Mouse (Mus musculus) hematopoietic stem cell, adult 5-6 weeks (primary cell): ENCODE data around the gene Tekt1. TPM values are rescaled to one million over a fixed set of nuclear protein-coding genes. Genes with fewer than 3 reads are reported as not detected.
A peak's percentile ranks its signal among the peaks of the same experiment; 100 is the strongest.
"Not testable (repeated sequence)": the region's sequence is repeated elsewhere in the genome, so short reads cannot be mapped to it uniquely, and the experiment has no call there.

ENCODE experiments used
- ATAC-seq, 2 experiments: fragments of 125-278 bp in 1 of 2; replicated peaks in 1 of 2; 2 replicates each; pipeline ENCODE4 v1.8.0; 2016 to 2017; ENCODE audit warnings: inconsistent platforms in 2 of 2, mild to moderate bottlenecking in 2 of 2, moderate number of reproducible peaks in 2 of 2, low read depth in 1 of 2, moderate TSS enrichment in 1 of 2; ENCODE audit not compliant: low FRiP score in 2 of 2, poor library complexity in 2 of 2, severe bottlenecking in 2 of 2, insufficient read depth in 1 of 2, low TSS enrichment in 1 of 2
- total RNA-seq: library from RNA; stranded (forward); fragments of 172-1452, 232-1000 nt; gene quantifications from 2 replicates; pipeline ENCODE4 v1.2.3, GENCODE M21; 2017

Gene Tekt1
- total RNA-seq, 1 experiment from 2014 or later, result not detected

DNA sequence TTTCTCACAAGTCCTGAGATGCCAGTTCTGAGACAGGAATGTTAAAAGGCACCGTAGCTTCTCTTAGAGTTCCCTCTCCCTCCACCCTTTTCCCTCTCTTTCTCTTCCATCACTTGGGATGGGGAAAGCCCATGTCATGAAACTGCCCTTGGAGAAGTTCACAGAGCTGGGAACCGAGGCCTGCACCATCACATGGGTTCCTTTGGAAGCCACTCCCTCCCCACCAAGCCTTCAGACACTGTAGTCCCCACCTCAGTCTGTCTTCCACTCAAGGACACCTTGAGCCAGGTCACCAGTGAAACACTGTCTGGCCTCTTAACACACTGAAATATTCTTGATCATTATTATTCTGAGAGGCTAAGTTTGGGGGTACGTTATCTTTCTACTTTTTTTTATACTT, 9.1 kb downstream of the Tekt1 start:
- no peak for ATAC-seq

GRCm38 (mm10) chr11:72352272-72352671, 10.0 kb downstream of the Tekt1 start:
- no peak for ATAC-seq

DNA sequence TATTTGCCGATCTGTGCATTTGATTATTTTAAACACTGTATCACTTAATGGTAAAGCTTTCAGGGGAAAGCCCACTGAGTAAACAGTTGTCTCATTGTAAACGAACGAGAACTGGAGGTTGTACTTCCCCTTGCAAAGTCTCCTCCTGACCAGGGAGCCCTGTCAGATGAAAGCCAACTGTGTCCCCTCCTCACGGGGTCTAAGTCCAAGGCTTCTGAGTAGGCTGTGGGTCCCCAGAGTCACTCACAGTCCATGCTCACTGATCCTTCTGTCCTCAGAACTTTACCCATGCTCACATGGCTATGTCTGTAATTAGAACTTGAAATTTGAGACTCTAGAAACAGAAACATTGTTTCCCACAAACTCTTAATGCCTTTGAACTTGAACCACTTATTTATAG, 12.6 kb downstream of the Tekt1 start:
- no peak for ATAC-seq

- ATAC-seq, result no peak
Observed at GRCm38 (mm10) chr11:72349016-72349415, 13.2 kb downstream of the Tekt1 start.

DNA sequence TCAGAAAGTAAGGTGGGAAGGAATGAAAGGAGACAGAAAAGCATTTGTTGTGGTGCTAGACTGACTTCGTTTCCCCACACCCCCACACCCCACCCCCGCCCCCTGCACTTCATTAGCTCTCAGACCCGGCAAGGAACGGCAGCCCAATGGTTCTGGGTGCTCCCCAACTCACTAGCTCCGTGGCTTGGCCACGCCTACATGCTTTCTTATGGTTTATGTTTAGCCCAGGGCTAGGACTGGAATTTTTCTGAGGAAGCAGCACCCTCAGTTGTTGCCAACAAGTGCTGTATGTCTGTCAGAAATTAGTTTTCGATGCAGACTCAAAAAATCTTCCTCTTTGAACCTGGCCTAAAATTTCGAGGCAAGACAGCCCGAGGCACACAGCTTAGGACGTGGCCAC, 13.7 kb downstream of the Tekt1 start:
- no peak for ATAC-seq

GRCm38 (mm10) chr11:72344486-72344885, 17.8 kb downstream of the Tekt1 start:
- ATAC-seq, result no peak

DNA sequence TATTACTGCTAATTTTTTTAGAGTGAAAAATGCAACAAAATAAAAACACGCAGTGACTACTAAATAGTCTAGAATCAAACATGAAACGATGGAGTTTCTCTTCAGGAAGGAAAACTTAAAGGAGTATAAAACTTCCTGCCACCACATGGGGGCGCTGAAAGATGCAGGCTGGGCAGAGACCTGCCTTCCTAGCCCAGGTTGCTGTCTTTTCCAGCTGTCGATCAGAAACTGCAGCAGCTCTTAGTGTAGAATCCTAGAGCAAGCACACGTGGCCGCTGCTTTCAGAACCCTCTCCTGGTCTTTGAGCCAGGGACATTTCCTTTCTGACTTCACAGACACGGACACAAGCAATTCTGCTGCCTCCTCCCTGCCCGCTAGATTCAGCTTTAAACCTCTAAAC, 18.3 kb downstream of the Tekt1 start:
- no peak for ATAC-seq

DNA sequence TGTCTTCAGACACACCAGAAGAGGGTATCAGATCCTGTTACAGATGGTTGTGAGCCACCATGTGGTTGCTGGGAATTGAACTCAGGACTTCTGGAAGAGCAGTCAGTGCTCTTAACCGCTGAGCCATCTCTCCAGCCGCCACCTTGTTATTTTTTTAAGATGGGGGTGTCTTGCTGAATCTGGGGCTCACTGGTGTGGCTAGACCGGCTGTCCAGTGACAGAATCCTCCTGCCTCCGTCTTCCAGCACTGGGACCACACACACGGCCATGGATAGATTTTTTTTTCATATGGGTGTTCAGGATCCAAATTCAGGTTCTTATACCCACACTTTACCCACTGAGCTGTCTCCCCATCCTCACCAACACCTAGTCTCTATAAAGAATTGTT, 19.0 kb downstream of the Tekt1 start:
- not testable (repeated sequence) for ATAC-seq

DNA sequence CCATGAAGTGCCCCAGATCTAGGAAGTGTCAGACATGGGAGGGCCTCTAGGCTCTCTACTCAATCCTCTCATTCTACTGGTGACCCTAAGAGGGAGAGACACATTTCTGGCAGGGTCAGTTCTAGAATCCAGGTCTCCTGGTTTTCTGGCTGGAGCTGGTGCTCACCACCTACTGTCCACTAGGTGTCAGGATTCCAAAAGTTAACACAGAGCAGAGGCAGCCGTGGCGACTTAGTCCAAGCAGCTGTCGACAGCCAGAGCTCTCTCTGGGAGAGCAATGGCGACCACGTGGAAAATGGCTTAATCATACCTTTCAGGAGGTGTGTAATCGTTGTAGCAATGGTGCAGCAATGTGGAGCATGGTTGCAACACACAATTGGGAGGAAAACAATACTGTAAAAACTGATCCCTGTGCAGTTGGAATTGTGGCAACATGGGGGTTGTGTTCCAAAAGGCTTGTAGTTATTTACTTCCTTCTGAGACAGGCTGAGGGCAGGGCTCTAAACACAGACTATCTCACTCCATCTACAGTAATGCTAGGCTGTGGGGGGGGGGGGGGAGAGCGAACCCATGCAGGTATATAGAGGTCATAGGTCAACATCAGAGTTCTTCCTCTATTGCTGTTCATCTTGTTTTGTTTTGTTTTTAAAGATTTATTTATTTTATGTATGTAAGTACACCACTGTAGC, 19.5 kb downstream of the Tekt1 start:
- ATAC-seq, result peak; percentile 78 to 86; a peak in 3 of 4 replicates

GRCm38 (mm10) chr11:72339716-72340115, 22.5 kb downstream of the Tekt1 start:
- ATAC-seq, result no peak

- ATAC-seq, result no peak
Observed at GRCm38 (mm10) chr11:72338437-72338871, 23.8 kb downstream of the Tekt1 start.

DNA sequence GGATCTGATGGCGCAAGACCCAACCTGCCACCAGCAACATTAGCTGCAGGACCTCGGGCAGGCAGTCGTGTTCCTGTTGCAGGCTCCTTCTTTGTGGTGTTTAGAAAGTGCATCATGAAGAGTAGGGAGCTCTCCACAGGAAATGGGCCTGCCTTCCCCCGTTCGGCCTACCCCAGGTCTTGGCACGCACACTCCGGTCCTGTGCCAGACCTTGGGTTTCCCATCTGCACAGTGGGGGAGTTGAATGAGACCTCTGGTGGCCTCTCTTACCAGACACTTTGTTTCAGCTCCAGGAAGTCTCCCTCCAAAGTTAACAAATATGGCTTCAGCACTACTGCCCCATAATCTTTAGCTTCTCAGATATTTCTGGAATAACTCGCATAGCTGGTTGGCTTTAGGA, 25.5 kb downstream of the Tekt1 start:
- ATAC-seq, result no peak

- no peak for ATAC-seq
Observed at GRCm38 (mm10) chr11:72334653-72335052, 27.6 kb downstream of the Tekt1 start.

DNA sequence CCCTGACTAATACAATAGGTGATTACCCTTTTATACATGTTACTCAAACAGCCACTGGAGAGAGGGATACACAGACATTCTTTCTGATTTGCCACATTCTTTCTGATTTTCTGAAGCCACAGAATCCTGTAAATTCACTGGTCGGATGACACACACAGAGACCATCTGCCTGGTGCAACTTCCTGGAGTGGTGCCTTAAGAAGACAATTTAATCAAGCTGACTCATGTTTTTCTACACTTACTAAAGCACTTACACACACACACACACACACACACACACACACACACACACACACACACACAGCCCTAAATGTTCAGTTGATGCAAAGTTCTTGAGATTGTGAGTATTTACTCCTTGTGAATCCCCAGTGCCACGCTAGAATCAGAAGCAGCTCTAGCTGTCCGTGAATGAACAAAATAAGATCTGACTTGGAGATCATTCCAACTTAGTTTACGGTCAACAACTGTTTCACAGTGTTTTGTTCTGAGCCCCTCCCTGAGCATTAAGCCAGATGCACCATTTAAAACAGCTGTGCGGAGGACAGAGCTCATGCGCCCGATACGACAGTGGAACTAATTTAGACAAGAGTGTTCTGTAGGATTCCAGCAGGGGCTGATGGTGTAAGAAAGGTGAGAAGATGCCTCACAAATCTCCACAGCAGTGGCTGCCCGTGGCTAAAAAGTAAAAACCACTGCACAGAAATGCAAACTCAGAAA, 29.1 kb downstream of the Tekt1 start:
- no peak for ATAC-seq

DNA sequence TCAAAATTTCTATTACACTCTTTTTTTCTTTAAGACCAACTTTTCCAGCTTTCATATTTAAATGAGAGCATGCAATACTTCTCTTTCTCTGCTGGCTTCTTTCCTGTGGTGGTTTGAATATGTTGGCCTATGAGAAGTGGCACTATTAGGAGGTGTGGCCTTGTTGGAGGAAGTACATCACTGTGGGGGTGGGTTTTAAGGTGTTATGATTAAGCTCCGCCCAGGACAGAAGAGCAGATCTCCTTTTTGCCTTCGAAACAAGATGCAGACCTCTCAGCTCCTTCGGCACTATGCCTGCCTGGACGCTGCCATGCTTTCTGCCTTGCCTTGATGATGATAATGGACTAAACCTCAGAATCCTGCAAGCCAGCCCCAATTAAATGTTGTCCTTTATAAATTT, 36.5 kb downstream of the Tekt1 start:
- ATAC-seq, result no peak

DNA sequence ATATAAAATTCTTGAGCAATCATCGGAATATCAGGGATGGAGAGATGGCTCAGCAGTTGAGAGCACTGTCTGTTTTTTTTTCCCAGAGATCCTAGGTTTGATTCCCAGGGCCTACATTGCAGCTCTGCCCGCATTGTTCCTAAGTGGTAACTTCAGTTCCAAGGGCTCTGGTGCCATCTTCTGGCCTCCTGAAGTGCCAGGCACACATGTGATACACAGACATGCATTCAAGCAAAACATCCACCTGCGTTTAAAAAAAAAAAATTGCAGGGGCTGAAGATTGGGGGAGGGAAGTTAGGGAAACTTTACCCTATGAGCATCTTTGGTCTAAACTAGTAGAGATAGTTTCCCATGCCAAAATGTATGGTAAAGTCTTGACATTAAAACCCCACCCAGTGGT, 37.8 kb downstream of the Tekt1 start:
- ATAC-seq, result no peak

DNA sequence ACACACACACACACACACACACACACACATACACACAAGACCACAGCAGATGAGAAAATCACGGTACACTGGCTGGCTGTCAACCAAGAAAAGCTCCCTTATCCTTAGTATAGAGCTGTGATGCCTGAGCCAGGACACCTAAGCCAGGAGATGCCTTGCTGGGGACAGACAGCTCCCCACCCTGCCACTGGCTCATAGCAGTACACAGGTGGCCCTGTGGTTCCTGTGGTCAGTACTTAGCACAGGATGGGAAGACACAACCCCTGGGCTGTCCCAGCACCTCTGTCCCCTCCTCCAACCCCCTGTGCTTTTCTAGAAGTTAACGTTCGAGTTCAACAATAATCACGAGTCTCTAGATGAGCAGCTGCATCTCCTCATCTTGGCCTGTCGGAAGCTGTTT, 44.2 kb downstream of the Tekt1 start:
- ATAC-seq, result no peak

GRCm38 (mm10) chr11:72314151-72314895, 47.9 kb downstream of the Tekt1 start, which contains the start of gene Fbxo39:
TSS of gene Fbxo39 (plus strand) at chr11:72314444.
- peak; percentile 14 to 35; a peak in 2 of 4 replicates for ATAC-seq
